Mouse (Mus musculus) cortical plate, adult 2 months (tissue): ENCODE measurements at regions not wholly inside any gene's neighbourhood (a gene's known extent, or its start where the extent isn't known, plus 50 kb on each side); places are given as distances from the start of the nearest gene placed in this dataset.

Experiments
- CTCF ChIP-seq: fragments of 200-500 bp; IDR thresholded peaks from 2 replicates; pipeline ENCODE4 v1.5.1; 2011; ENCODE audit warnings: mild to moderate bottlenecking, control low read depth, low read length; ENCODE audit not compliant: insufficient read depth; ENCODE audit errors: extremely low read depth
- POLR2A ChIP-seq: fragments of 200-500 bp; IDR thresholded peaks from 2 replicates; pipeline ENCODE4 v1.6.1; 2011; ENCODE audit warnings: mild to moderate bottlenecking, low read length, control low read depth; ENCODE audit not compliant: insufficient read depth; ENCODE audit errors: extremely low read depth

DNA sequence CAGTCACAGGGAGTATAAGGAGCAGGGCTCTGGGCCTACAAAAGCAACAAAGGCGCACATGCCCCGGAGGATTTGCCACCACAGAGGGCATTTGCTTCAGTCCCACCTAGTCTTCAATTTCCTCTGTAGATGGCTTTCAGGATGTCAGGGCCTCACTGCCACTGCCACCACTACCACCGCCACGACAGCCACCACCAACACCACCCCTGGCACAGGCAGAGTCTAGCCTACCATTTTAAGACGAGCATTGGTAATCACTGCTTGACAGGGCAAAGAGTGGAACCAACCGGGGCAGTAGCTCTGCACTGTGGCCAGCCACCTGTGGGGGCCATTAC is 132.3 kb upstream of the Zfp703 start:
- TF ChIP-seq CTCF (no peak), POLR2A (no peak)
